Mouse (Mus musculus) heart, postnatal 4 days (tissue): Measurements from ENCODE around the gene Ror2. TPM values are rescaled to one million over a fixed set of nuclear protein-coding genes. Genes with fewer than 3 reads are reported as not detected.

Experiments
- DNase-seq: peaks from one replicate; pipeline ENCODE4 v3.0.0; 2021
- total RNA-seq, 2 experiments: library from RNA; stranded (reverse); gene quantifications; 2 replicates each; pipeline ENCODE4 v1.2.3; 2021

Ror2 gene
- total RNA-seq, 2 experiments from 2014 or later = 13.2 to 14.6 TPM

GRCm38 (mm10) chr13:53192286-53192685 lies 93.6 kb downstream of the Ror2 start:
- no peak for DNase-seq

GRCm38 (mm10) chr13:53191657-53192056 lies 94.3 kb downstream of the Ror2 start:
- DNase-seq = no peak

GRCm38 (mm10) chr13:53188935-53189334 lies 97.0 kb downstream of the Ror2 start:
- no peak for DNase-seq

GRCm38 (mm10) chr13:53184858-53185257 lies 101.1 kb downstream of the Ror2 start:
- DNase-seq = no peak

GRCm38 (mm10) chr13:53184149-53184548 lies 101.8 kb downstream of the Ror2 start:
- no peak for DNase-seq

GRCm38 (mm10) chr13:53183161-53183577 lies 102.8 kb downstream of the Ror2 start:
- peak; percentile 17 for DNase-seq

- no peak for DNase-seq
Measured at GRCm38 (mm10) chr13:53178594-53178993, 107.3 kb downstream of the Ror2 start.

GRCm38 (mm10) chr13:53178171-53178570 lies 107.8 kb downstream of the Ror2 start:
- DNase-seq = no peak

- DNase-seq = no peak
Measured at GRCm38 (mm10) chr13:53177424-53177718, 108.6 kb downstream of the Ror2 start.

- DNase-seq = no peak
Measured at GRCm38 (mm10) chr13:53176695-53177423, 109.1 kb downstream of the Ror2 start.

GRCm38 (mm10) chr13:53175041-53175440 lies 110.9 kb downstream of the Ror2 start:
- DNase-seq = no peak

GRCm38 (mm10) chr13:53163671-53164070 lies 122.3 kb downstream of the Ror2 start:
- DNase-seq = no peak

- no peak for DNase-seq
Measured at GRCm38 (mm10) chr13:53163060-53163459, 122.9 kb downstream of the Ror2 start.

GRCm38 (mm10) chr13:53159501-53159900 lies 126.4 kb downstream of the Ror2 start:
- no peak for DNase-seq

GRCm38 (mm10) chr13:53158405-53159005 lies 127.4 kb downstream of the Ror2 start:
- DNase-seq = no peak

GRCm38 (mm10) chr13:53156911-53157310 lies 129.0 kb downstream of the Ror2 start:
- DNase-seq = no peak

GRCm38 (mm10) chr13:53156282-53156681 lies 129.6 kb downstream of the Ror2 start:
- peak; percentile 32 for DNase-seq

- DNase-seq = no peak
Measured at GRCm38 (mm10) chr13:53145511-53145910, 140.4 kb downstream of the Ror2 start.

GRCm38 (mm10) chr13:53143076-53143475 lies 142.8 kb downstream of the Ror2 start:
- no peak for DNase-seq

GRCm38 (mm10) chr13:53142268-53142667 lies 143.7 kb downstream of the Ror2 start:
- DNase-seq = no peak

- no peak for DNase-seq
Measured at GRCm38 (mm10) chr13:53140298-53140697, 145.6 kb downstream of the Ror2 start.

- DNase-seq = no peak
Measured at GRCm38 (mm10) chr13:53130567-53130966, 155.4 kb downstream of the Ror2 start.

GRCm38 (mm10) chr13:53130032-53130431 lies 155.9 kb downstream of the Ror2 start:
- no peak for DNase-seq

GRCm38 (mm10) chr13:53125627-53126026 lies 160.3 kb downstream of the Ror2 start:
- DNase-seq = no peak
